Mouse (Mus musculus) heart, postnatal 0 days (tissue): ENCODE data around the gene S1pr4.

Experiments used
- CTCF ChIP-seq: IDR thresholded peaks from 2 replicates; pipeline ENCODE4 v1.5.1; 2016; ENCODE audit warnings: antibody characterized with exemption, control low read depth, low read depth
- EP300 ChIP-seq: IDR thresholded peaks from 2 replicates; pipeline ENCODE4 v1.6.1; 2016; ENCODE audit warnings: antibody characterized with exemption, low read depth

DNA sequence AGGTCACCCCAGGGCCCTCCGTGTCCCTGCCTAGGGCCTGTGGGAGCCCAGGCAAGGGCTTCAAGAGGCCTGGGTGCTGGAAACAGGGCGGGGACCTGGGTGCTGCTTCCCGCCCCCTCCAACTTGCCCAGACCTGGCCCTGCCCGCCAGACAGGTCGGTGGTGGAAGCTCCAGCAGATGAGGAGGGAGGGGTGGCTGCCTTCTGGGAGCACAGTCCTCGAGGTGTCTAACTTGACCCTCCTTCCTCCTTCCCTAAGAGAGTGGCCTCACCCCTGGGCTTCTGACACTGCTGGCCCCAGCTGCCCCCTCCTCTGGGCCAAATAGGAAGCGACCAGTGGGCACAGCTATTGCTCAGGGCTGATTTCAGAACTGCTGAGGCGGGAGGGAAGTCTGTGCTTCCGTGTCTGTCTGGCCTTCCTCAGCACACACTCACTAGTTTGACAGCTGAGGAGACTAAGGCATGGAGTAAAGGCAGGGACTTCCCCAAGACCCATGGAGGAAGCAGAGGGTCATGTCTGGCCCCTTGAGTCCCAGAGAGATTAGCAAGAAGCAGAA is 24.2 kb upstream of the S1pr4 start, which contains the start of gene Gna15:
- no peak for TF ChIP-seq CTCF
- no peak for TF ChIP-seq EP300
